Mouse (Mus musculus): Measurements from ENCODE around the gene Spsb2. TPM values are rescaled to one million over a fixed set of nuclear protein-coding genes. Genes with fewer than 3 reads are reported as not detected.
"Not testable (repeated sequence)": the region's sequence is repeated elsewhere in the genome, so short reads cannot be mapped to it uniquely, and the experiment has no call there.

Gene Spsb2
- polyA plus RNA-seq, 1 experiment: 0.81 TPM

GRCm38 (mm10) chr6:124822049-124822448, 13.6 kb downstream of the Spsb2 start:
- Histone ChIP-seq H3K4me3 (replicated peaks) (no peak overlapping the region), H3K27me3 (ENCODE audit: control insufficient read depth) (no peaks in the 10 kb centered on the region), H3K4me1 (ENCODE audit: control insufficient read depth) (peaks cover 2% of the 10 kb centered on the region; the same call in 1 of the 2 replicates), H3K9me3 (ENCODE audit: control insufficient read depth, low read length) (no peaks in the 10 kb centered on the region), H3K36me3 (ENCODE audit: control insufficient read depth) (peaks cover 98% of the 10 kb centered on the region)
- TF ChIP-seq TAL1 (IDR thresholded peaks at IDR 0.05; ENCODE audit: low read length): no peak
- no peak for TF ChIP-seq GATA1 (IDR thresholded peaks at IDR 0.05; ENCODE audit: low read length)

GRCm38 (mm10) chr6:124828101-124828592, 19.7 kb downstream of the Spsb2 start:
- Histone ChIP-seq H3K4me1 (ENCODE audit: control insufficient read depth) (peaks cover 42% of the 10 kb centered on the region), H3K4me3 (replicated peaks) (peak overlapping the region; percentile 74), H3K9me3 (ENCODE audit: control insufficient read depth, low read length) (no peaks in the 10 kb centered on the region), H3K36me3 (ENCODE audit: control insufficient read depth) (peaks cover 68% of the 10 kb centered on the region), H3K27me3 (ENCODE audit: control insufficient read depth) (no peaks in the 10 kb centered on the region)
- TF ChIP-seq GATA1 (IDR thresholded peaks at IDR 0.05; ENCODE audit: low read length) (peak; percentile 87), TAL1 (IDR thresholded peaks at IDR 0.05; ENCODE audit: low read length) (no peak)

- H3K4me3 ChIP-seq (replicated peaks): peak within 1 kb of the TSS; percentile 74
- H3K36me3 ChIP-seq (ENCODE audit: control insufficient read depth): peaks cover 68% of the 10 kb centered on the region
- TF ChIP-seq TAL1 (IDR thresholded peaks at IDR 0.05; ENCODE audit: low read length) (no peak), GATA1 (IDR thresholded peaks at IDR 0.05; ENCODE audit: low read length) (no peak)
- no peaks in the 10 kb centered on the region for H3K27me3 ChIP-seq (ENCODE audit: control insufficient read depth)
- H3K9me3 ChIP-seq (ENCODE audit: control insufficient read depth, low read length): no peaks in the 10 kb centered on the region
- peaks cover 44% of the 10 kb centered on the region for H3K4me1 ChIP-seq (ENCODE audit: control insufficient read depth)
Measured at GRCm38 (mm10) chr6:124828868-124829798, 20.7 kb downstream of the Spsb2 start, which contains the start of the genes Usp5 and Cdca3. Gene Usp5, minus strand, starts transcription at chr6:124829484. Gene Cdca3, plus strand, starts transcription at chr6:124829547.

GRCm38 (mm10) chr6:124829799-124830700, 21.6 kb downstream of the Spsb2 start:
- TF ChIP-seq TAL1 (IDR thresholded peaks at IDR 0.05; ENCODE audit: low read length) (no peak), GATA1 (IDR thresholded peaks at IDR 0.05; ENCODE audit: low read length) (peak; percentile 63)
- peak overlapping the region; percentile 74 for H3K4me3 ChIP-seq (replicated peaks)
- no peaks in the 10 kb centered on the region for H3K9me3 ChIP-seq (ENCODE audit: control insufficient read depth, low read length)
- H3K4me1 ChIP-seq (ENCODE audit: control insufficient read depth): peaks cover 49% of the 10 kb centered on the region
- no peaks in the 10 kb centered on the region for H3K27me3 ChIP-seq (ENCODE audit: control insufficient read depth)
- H3K36me3 ChIP-seq (ENCODE audit: control insufficient read depth): peaks cover 68% of the 10 kb centered on the region

- H3K4me1 ChIP-seq (ENCODE audit: control insufficient read depth): peaks cover 56% of the 10 kb centered on the region
- H3K4me3 ChIP-seq (replicated peaks): peak overlapping the region; percentile 74
Measured at GRCm38 (mm10) chr6:124831199-124831598, 22.7 kb downstream of the Spsb2 start.

GRCm38 (mm10) chr6:124831649-124832048, 23.2 kb downstream of the Spsb2 start:
- no peaks in the 10 kb centered on the region for H3K9me3 ChIP-seq (ENCODE audit: control insufficient read depth, low read length)
- peak overlapping the region; percentile 74 for H3K4me3 ChIP-seq (replicated peaks)
- H3K27me3 ChIP-seq (ENCODE audit: control insufficient read depth): no peaks in the 10 kb centered on the region
- peaks cover 56% of the 10 kb centered on the region for H3K4me1 ChIP-seq (ENCODE audit: control insufficient read depth)
- TF ChIP-seq TAL1 (IDR thresholded peaks at IDR 0.05; ENCODE audit: low read length) (no peak), GATA1 (IDR thresholded peaks at IDR 0.05; ENCODE audit: low read length) (no peak)
- peaks cover 69% of the 10 kb centered on the region for H3K36me3 ChIP-seq (ENCODE audit: control insufficient read depth)

More at GRCm38 (mm10) chr6:124831199-124831598, 22.7 kb downstream of the Spsb2 start:
- H3K27me3 ChIP-seq (ENCODE audit: control insufficient read depth); H3K9me3 ChIP-seq (ENCODE audit: control insufficient read depth, low read length): not testable (repeated sequence)
- peaks cover 68% of the 10 kb centered on the region for H3K36me3 ChIP-seq (ENCODE audit: control insufficient read depth)

- Histone ChIP-seq H3K27me3 (ENCODE audit: control insufficient read depth) (peaks cover 6% of the 10 kb centered on the region), H3K36me3 (ENCODE audit: control insufficient read depth) (peaks cover 60% of the 10 kb centered on the region), H3K4me1 (ENCODE audit: control insufficient read depth) (peaks cover 36% of the 10 kb centered on the region), H3K9me3 (ENCODE audit: control insufficient read depth, low read length) (no peaks in the 10 kb centered on the region), H3K4me3 (replicated peaks) (no peak overlapping the region)
- no peak for TF ChIP-seq TAL1 (IDR thresholded peaks at IDR 0.05; ENCODE audit: low read length)
- TF ChIP-seq GATA1 (IDR thresholded peaks at IDR 0.05; ENCODE audit: low read length): no peak
Measured at GRCm38 (mm10) chr6:124834512-124835081, 26.1 kb downstream of the Spsb2 start.

- Histone ChIP-seq H3K4me1 (ENCODE audit: control insufficient read depth) (peaks cover 38% of the 10 kb centered on the region), H3K4me3 (replicated peaks) (no peak overlapping the region), H3K27me3 (ENCODE audit: control insufficient read depth) (peaks cover 12% of the 10 kb centered on the region), H3K9me3 (ENCODE audit: control insufficient read depth, low read length) (no peaks in the 10 kb centered on the region), H3K36me3 (ENCODE audit: control insufficient read depth) (peaks cover 58% of the 10 kb centered on the region)
- TF ChIP-seq TAL1 (IDR thresholded peaks at IDR 0.05; ENCODE audit: low read length) (no peak), GATA1 (IDR thresholded peaks at IDR 0.05; ENCODE audit: low read length) (no peak)
Measured at GRCm38 (mm10) chr6:124835531-124835930, 27.1 kb downstream of the Spsb2 start.
